Mouse (Mus musculus) thymus, adult 18-20 months (tissue): ENCODE results near the gene Spred2.
"Not testable (repeated sequence)": the region's sequence is repeated elsewhere in the genome, so short reads cannot be mapped to it uniquely, and the experiment has no call there.

Experiments
- DNase-seq, 2 experiments: peaks; one replicate each; pipeline ENCODE4 v3.0.0; 2022; ENCODE audit warnings: mixed read lengths in 2 of 2

The Spred2 gene

DNA sequence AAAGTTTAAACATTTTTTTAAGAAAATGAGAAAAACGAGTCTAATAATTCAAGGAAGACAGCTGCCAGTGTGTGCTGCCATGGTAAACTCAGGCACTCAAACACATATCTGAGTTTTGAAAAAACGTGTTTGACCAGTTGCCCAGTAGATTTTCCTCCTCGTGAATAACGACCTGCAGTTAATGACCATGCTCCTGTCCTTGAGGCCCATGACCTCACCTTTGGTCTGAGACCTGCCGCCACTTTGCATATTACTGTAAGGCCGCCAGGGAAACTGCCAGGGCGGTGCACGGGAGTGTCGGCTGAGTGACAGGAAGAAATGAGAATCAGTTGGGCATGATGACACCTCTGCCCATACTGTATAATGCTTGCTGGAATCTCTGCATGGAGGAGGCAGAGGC, 103.5 kb downstream of the Spred2 start:
- no peak for DNase-seq

- no peak for DNase-seq
Measured at GRCm38 (mm10) chr11:20028396-20028795, 104.2 kb downstream of the Spred2 start.

GRCm38 (mm10) chr11:20029014-20029413, 104.8 kb downstream of the Spred2 start:
- DNase-seq = no peak

GRCm38 (mm10) chr11:20030973-20031372, 106.8 kb downstream of the Spred2 start:
- DNase-seq = not testable (repeated sequence)

DNA sequence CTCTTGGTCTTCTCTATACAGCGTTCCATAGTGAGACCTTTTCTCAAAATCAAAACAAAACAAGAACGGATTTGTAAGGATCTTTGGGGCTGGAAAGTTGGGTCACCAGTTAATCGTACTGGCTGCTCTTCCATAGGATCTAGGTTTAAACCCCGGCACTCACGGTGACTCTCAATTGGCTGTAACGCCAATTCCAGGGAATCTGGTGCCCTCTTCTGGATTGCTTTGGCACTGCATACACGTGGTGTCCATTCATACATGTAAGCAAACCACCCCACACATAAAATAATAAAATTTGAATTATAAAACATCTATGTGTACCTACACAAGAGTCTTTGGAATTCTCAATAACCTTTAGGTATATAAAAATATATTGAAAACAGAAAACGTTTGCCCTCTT, 107.4 kb downstream of the Spred2 start:
- DNase-seq = no peak

GRCm38 (mm10) chr11:20033541-20034160, 109.5 kb downstream of the Spred2 start:
- no peak for DNase-seq

GRCm38 (mm10) chr11:20034337-20034947, 110.3 kb downstream of the Spred2 start:
- DNase-seq = no peak

GRCm38 (mm10) chr11:20035343-20035928, 111.3 kb downstream of the Spred2 start:
- peak in 1 of 2 experiments; percentile 28 for DNase-seq

- DNase-seq = no peak
Measured at GRCm38 (mm10) chr11:20035972-20036371, 111.8 kb downstream of the Spred2 start.

DNA sequence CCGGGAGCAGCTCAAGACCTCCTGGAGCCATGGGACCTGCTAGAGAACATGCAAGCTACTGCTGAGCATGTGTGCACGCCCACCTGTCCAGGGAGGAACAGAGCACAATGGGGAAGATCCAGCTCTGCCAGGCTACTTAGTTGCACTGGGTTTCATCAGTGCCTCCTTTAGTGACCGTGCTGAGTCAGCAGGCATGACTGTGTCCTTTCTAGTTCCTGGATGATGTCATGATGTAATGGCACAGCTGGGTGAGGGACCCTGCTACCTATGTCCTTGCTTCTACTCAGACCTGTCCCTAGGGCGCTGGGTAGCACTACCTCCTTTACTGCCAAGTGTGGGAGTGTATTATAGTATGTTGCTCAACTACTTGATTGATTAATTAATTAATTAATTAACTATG, 113.6 kb downstream of the Spred2 start:
- no peak for DNase-seq

DNA sequence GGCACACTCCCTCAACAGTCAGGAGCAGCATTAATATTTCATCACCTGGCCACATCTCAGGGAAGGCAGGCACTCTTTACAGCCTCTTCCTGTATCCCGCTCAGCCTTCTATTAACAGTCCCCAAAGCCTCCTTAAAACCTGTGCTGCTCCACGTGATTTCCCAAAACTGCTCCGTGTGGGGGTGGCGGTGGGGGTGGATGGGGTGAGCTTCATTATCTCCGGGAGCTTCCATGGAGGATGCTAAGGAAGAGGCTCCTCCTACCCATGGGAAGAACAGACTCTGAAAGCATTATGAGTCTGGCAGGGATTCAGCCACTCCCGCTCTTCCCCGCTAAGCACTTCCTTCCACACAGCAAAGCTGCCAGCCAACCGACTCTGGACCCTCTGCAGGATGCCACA, 114.5 kb downstream of the Spred2 start:
- DNase-seq = no peak

DNA sequence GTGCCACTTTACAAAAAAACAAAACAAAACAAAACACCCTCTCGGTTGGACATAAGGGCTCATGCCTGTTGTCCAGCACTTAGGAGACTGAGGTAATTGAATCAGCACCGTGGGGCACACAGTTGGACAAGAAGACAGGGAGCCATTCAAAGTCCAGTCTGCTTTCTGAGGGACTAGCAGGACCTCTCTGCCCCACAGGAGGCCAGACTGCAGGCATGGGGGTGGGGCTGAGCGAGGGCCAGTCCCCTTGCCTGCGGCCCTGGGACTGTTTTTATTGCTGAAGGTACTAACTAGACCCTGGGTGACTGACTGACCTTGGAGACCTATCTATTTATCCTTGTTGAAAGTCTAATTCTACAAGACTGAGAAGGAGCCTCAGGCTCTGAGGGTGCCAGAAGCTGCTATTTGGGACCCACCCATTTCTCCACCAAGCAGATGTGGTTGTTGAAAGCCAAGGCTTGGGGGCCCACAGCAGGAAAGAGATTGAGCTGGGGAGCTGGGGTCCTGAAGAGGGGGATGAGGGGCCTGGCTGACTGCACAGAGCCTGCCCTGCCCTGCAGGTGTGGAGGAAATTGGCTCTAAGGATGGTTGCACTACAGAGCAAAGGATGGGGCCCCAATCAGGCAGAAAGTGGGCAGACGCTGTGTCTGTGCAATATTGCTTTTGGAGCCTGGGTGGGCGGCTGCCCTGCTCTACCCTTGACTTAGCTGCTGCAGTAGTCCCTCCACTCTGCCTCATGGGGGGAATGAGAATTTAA, 117.2 kb downstream of the Spred2 start:
- DNase-seq = peak in 1 of 2 experiments; percentile 12

- DNase-seq = no peak
Measured at GRCm38 (mm10) chr11:20042106-20042505, 117.9 kb downstream of the Spred2 start.

DNA sequence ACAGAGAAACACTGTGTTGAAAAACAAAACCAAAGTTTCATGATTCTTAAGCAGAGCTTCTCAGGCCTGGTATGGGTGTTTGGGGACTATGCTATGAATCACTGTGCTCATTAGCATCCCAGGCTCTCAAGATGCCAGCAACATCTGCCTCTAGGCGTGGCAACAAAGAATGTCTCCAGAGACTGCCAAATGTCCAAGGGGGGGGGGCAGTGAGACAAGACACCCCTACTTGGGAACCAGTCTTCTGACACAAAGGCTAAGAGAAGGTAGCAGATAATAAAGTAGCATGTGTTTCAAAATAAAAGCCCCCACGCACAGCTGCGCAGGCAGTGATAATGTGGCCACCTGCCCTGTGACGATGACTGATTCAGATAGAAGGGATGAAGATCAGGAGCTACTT, 119.1 kb downstream of the Spred2 start:
- DNase-seq = no peak

DNA sequence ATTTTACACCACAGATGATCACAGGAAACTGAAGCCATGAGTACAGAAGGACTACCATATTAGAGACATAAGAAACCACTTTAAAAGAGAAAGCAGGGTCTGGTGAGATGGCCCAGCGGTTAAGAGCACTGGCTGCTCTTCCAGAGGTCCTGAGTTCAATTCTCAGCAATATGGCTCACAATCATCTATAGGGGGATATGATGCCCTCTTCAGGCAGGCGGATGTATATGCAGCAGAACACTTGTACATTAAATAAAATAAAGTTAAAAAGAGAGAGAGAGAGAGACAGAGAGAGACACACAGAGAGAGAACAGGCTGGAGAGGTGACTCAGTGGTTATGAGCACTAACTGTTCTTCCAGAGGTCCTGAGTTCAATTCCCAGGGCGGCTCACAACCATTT, 121.4 kb downstream of the Spred2 start:
- no peak for DNase-seq

DNA sequence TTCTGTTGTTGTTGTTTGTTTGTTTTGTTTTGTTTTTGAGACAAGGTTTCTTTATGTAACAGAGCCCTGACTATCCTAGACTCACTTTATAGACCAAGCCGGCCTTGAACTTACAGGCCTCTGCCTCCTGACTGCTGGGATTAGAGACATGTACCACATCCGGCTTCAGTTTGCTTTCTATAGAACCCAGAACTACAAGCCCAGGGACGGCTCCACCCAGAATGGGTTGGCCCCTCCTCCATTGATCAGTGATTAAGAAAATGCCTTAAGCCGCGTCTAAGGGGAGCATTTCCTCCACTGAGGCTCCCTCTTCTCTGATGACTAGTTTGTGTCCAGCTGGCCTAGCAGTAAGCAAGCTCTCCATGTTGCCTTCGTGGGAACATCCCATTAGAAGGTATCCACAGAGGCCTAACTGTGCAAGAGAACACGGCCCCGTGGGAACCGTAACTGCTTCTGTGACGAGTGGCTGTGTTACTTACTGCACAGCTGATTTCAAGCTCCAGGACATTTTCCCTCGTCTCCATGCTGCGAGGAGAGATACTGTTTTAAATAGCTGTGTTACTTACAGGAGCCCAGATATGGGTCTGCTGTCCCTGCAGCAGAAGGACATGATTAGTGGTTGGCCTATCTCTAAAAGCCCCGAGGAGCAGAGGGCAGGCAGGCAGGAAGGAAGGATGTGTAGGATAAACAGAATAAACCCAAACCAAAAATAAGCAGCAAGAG, 128.8 kb downstream of the Spred2 start:
- DNase-seq = no peak

- no peak for DNase-seq
Measured at GRCm38 (mm10) chr11:20053951-20054350, 129.8 kb downstream of the Spred2 start.

GRCm38 (mm10) chr11:20054617-20055016, 130.4 kb downstream of the Spred2 start:
- no peak for DNase-seq

DNA sequence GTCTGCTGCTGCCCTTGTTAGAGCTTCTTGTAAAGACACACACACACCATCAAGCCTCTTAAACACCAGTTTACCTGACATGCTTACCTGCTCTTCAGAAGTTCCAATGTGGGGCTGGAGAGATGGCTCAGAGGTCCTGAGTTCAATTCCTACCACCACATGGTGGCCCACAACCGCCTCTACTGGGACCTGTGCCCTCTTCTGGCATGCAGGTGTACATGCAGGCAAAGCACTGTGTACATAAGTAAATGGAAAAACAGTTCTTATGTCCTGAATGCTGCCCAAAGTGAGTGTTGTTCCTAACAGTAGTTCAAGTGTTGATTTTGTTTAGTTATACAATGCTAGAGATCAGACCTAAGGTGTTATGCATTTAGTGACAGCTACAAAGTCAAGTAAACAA, 132.0 kb downstream of the Spred2 start:
- DNase-seq = no peak

- DNase-seq = no peak
Measured at GRCm38 (mm10) chr11:20057429-20057828, 133.3 kb downstream of the Spred2 start.

DNA sequence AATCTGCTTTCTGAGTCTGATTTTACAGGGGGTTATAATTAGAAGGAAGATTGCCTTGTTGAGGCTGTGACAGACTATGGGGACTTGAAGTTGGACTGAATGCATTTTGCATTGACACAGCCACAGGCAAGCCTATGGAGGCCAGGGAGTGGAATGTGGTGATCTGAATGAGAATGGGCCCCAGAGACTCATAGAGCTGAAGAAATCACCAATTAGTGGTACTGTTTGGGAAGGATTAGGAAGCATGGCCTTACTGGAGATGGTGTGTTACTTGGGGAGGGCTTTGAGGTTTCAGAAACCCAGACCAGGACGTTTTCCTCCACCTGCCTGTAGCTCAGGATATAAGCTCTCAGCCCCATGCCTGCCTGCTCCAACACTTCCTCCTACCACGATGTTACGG, 135.6 kb downstream of the Spred2 start:
- DNase-seq = no peak

GRCm38 (mm10) chr11:20062801-20063200, 138.6 kb downstream of the Spred2 start:
- not testable (repeated sequence) for DNase-seq

GRCm38 (mm10) chr11:20064086-20064485, 139.9 kb downstream of the Spred2 start:
- DNase-seq = not testable (repeated sequence)
